7 mouse cellular contexts compared by ENCODE assay signal in the genomic region with DNA sequence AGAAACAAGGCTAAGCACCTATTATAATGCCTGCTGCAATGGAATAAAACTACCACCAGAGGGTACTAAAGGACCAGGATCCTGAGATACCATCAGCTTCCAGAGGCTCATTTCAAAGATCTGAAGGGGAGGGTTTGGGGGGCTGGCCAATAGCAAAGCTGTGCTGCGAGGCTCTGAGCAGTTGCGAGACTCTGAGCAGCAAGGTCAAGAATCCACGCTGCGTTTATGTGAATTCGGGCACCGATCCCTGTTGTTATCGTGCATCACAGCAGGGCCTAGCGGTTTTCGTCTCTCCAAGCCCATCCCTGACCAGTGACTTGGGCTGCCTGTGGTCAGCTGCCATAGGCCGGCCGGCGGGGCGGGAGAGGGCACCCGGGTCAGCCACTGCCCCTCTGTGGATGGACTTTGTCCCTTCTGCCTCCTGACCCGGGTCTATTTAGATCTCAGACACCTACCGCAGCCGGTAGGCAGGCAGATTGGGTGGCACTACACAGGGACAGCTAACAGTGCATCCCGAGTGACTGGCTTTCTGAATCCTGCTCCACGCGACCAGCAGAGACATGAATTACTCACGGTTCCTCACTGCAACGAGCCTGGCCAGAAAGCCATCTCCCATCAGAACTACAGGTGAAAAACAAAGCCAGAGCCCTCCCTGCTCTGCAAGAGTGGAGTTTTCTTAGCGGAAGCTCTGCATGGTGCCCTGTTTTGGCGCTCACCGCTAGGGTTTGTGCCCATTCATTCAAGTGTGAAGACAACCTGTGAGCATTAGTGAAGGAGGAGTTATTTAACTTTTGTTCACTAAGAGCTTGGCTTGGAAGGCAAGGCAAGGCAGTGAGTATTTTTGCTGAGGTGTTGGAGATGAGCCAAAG. TPM values are rescaled to one million over a fixed set of nuclear protein-coding genes. Genes with fewer than 3 reads are reported as not detected.
DNase-seq lines count a peak whose midpoint lies in the region; ATAC-seq lines count a peak whose summit lies in the region.

A gene (plus strand): TSS at position 280 of the 869 bp plus-strand sequence.

- H3K36me3 ChIP-seq in intestine, embryonic 14.5 days (ENCODE audit: control insufficient read depth, insufficient read depth, low read length): no peaks in the 10 kb centered on the region
- H3K36me3 ChIP-seq in megakaryocyte, embryonic 14.5 days (replicated peaks; ENCODE audit: low read length): no peaks in the 10 kb centered on the region

- no peaks in the 10 kb centered on the region for H3K9me3 ChIP-seq in intestine, embryonic 14.5 days (ENCODE audit: control insufficient read depth, low read length)
- H3K9me3 ChIP-seq in megakaryocyte, embryonic 14.5 days: no peaks in the 10 kb centered on the region

- H3K27me3 ChIP-seq in intestine, embryonic 14.5 days (replicated peaks; ENCODE audit: control insufficient read depth, insufficient read depth, low read length): no peaks in the 10 kb centered on the region
- peaks cover 8% of the 10 kb centered on the region for H3K27me3 ChIP-seq in megakaryocyte, embryonic 14.5 days (replicated peaks)

- intact Hi-C loops in gastrocnemius, postnatal 14 days (cut with DNase I; ENCODE audit: low total_unique reads): loop anchor here (5.0 kb wide), 1 partner anchor 361 kb away; no protein-coding TSS in a partner anchor

- peak within 1 kb of the TSS; percentile 55 for H3K9ac ChIP-seq in intestine, embryonic 14.5 days (ENCODE audit: low read length)

- DNase-seq in adrenal gland, adult 8-10 months: peak; percentile 17
- DNase-seq in gastrocnemius, postnatal 14 days: peak; percentile 28
- DNase-seq in intestine, embryonic 14.5 days (ENCODE audit: low spot score): peak; percentile 79
- peak; percentile 44 to 82 for DNase-seq in left cerebral cortex, adult 9 months (ENCODE audit: low spot score in 2 of 2)
- DNase-seq in right cerebral cortex, postnatal 36 days (ENCODE audit: low spot score in 2 of 2): peak; percentile 50 to 68

- ATAC-seq in common myeloid progenitor, adult 5-6 weeks (replicated peaks; ENCODE audit: low read depth, poor library complexity, severe bottlenecking): peak; percentile 98
- ATAC-seq in intestine, embryonic 14.5 days (replicated peaks; ENCODE audit: low FRiP score, low TSS enrichment, low read depth): peak; percentile 92

- peak within 1 kb of the TSS; percentile 50 for H3K4me3 ChIP-seq in intestine, embryonic 14.5 days (ENCODE audit: low read depth, low read length)
- peak within 1 kb of the TSS; percentile 92 for H3K4me3 ChIP-seq in megakaryocyte, embryonic 14.5 days (replicated peaks)

- 3% methylated on average over 25 of the region's 25 CpGs for WGBS in intestine, embryonic 14.5 days

- peaks cover 5% of the 10 kb centered on the region; the same call in 1 of the 2 replicates for H3K4me1 ChIP-seq in intestine, embryonic 14.5 days (replicated peaks; ENCODE audit: control insufficient read depth, insufficient read depth, low read length)
- peaks cover 10% of the 10 kb centered on the region for H3K4me1 ChIP-seq in megakaryocyte, embryonic 14.5 days

- H3K4me2 ChIP-seq in intestine, embryonic 14.5 days (ENCODE audit: low read length): peak within 1 kb of the TSS; percentile 96

- H3K27ac ChIP-seq in intestine, embryonic 14.5 days (ENCODE audit: low read depth): no peak within 1 kb of the TSS

RNA-seq across cellular contexts. Expression of the gene that starts here (rescaled TPM):
- not detected for total RNA-seq in adrenal gland, adult 8-10 months (2022)
- not detected in 2 replicates for total RNA-seq in common myeloid progenitor, adult 5-6 weeks (2017)
- total RNA-seq in gastrocnemius, postnatal 14 days (2021): not detected
- 0.28 and 0.79 TPM in 2 replicates for polyA plus RNA-seq in intestine, embryonic 14.5 days (2014; fragmentation: Nextera tagmentation; extraction: Ambion mirVana)
- not detected in 2 replicates for polyA plus RNA-seq in megakaryocyte, embryonic 14.5 days (2012; ENCODE audit: insufficient read depth, low replicate concordance)

Comparison
In these comparisons a context has a peak if more than half of its experiments do, and no peak if none do; other contexts are left out.
1. Peak in DNase-seq in adrenal gland, adult 8-10 months; RNA of the gene not detected or under 1 TPM.
2. Peak in ATAC-seq in common myeloid progenitor, adult 5-6 weeks; RNA of the gene not detected or under 1 TPM.
3. Peak in DNase-seq in gastrocnemius, postnatal 14 days; RNA of the gene not detected or under 1 TPM.
4. Peak in DNase-seq, ATAC-seq, H3K4me3 ChIP-seq, H3K9ac ChIP-seq and H3K4me2 ChIP-seq in intestine, embryonic 14.5 days; RNA of the gene not detected or under 1 TPM.
5. DNase-seq: peak in every context shown above with its lines; median percentile 79 in intestine, embryonic 14.5 days; 63 in left cerebral cortex, adult 9 months; 59 in right cerebral cortex, postnatal 36 days; 28 in gastrocnemius, postnatal 14 days; 17 in adrenal gland, adult 8-10 months.